In genomic region chr19:38480156-38480720, GRCm38 (mm10) we compare ENCODE assay signal across 9 mouse cellular contexts. TPM values are rescaled to one million over a fixed set of nuclear protein-coding genes. Genes with fewer than 3 reads are reported as not detected.
DNase-seq lines count a peak whose midpoint lies in the region; ATAC-seq and TF ChIP-seq lines count a peak whose summit lies in the region.
"Had no signal": no experiment of that assay in that cellular context is flagged by ENCODE, and none has a peak within 500 bp of the region (broad histone marks: within the 10 kb centered on the region; RNA-seq: fewer than 3 reads in every experiment).

No protein-coding gene starts in this region.

- no peak for TF ChIP-seq CTCF in cortical plate, adult 2 months (IDR thresholded peaks at IDR 0.05; ENCODE audit: extremely low read depth, insufficient read depth, low read length)

- no peaks in the 10 kb centered on the region for H3K36me3 ChIP-seq in heart, embryonic 13.5 days
- no peaks in the 10 kb centered on the region for H3K36me3 ChIP-seq in hindbrain, embryonic 14.5 days (replicated peaks; ENCODE audit: control insufficient read depth, insufficient read depth)
- H3K36me3 ChIP-seq in midbrain, embryonic 12.5 days: no peaks in the 10 kb centered on the region

- H3K27me3 ChIP-seq in heart, embryonic 13.5 days (replicated peaks): 0 out of 2 replicates have a peak, but pooled peaks cover 4% of the 10 kb centered on the region
- peaks cover 32% of the 10 kb centered on the region for H3K27me3 ChIP-seq in hindbrain, embryonic 14.5 days (ENCODE audit: control insufficient read depth, insufficient read depth, low read length)
- peaks cover 65% of the 10 kb centered on the region for H3K27me3 ChIP-seq in midbrain, embryonic 12.5 days
- H3K27me3 ChIP-seq: CH12.LX had no signal

- H3K9me3 ChIP-seq in heart, embryonic 13.5 days: no peaks in the 10 kb centered on the region
- no peaks in the 10 kb centered on the region for H3K9me3 ChIP-seq in hindbrain, embryonic 14.5 days (ENCODE audit: control insufficient read depth, low read length)
- H3K9me3 ChIP-seq in midbrain, embryonic 12.5 days: no peaks in the 10 kb centered on the region

- peak overlapping the region; percentile 82 for H3K4me2 ChIP-seq in heart, embryonic 13.5 days
- peak overlapping the region; percentile 99 for H3K4me2 ChIP-seq in hindbrain, embryonic 14.5 days (replicated peaks)
- H3K4me2 ChIP-seq in midbrain, embryonic 12.5 days (replicated peaks): peak overlapping the region; percentile 99

- H3K9ac ChIP-seq in heart, embryonic 13.5 days: peak overlapping the region; percentile 83
- H3K9ac ChIP-seq in hindbrain, embryonic 14.5 days: peak overlapping the region; percentile 70
- peak overlapping the region; percentile 68; the same call in 1 of the 2 replicates for H3K9ac ChIP-seq in midbrain, embryonic 12.5 days (replicated peaks)

- no peak for DNase-seq in heart, postnatal 4 days
- DNase-seq in hindbrain, embryonic 14.5 days (ENCODE audit: low spot score): no peak
- no peak for DNase-seq in left cerebral cortex, adult 18-20 months (ENCODE audit: low spot score in 2 of 2)
- DNase-seq in frontal cortex, postnatal 14 days (ENCODE audit: low spot score in 2 of 2): no peak
- DNase-seq in kidney, adult 18-20 months: no peak

- 13% methylated on average over 12 of the region's 12 CpGs for WGBS in heart, embryonic 13.5 days
- 10% methylated on average over 12 of the region's 12 CpGs for WGBS in hindbrain, embryonic 14.5 days
- 14% methylated on average over 12 of the region's 12 CpGs for WGBS in midbrain, embryonic 12.5 days

- peaks cover 55% of the 10 kb centered on the region for H3K4me1 ChIP-seq in heart, embryonic 13.5 days
- peaks cover 2% of the 10 kb centered on the region; the same call in 1 of the 2 replicates for H3K4me1 ChIP-seq in cortical plate, adult 2 months (ENCODE audit: control insufficient read depth, insufficient read depth, low read length)
- H3K4me1 ChIP-seq in hindbrain, embryonic 14.5 days (replicated peaks; ENCODE audit: control insufficient read depth, insufficient read depth, low read length): peaks cover 36% of the 10 kb centered on the region
- H3K4me1 ChIP-seq in midbrain, embryonic 12.5 days: peaks cover 45% of the 10 kb centered on the region

- no peak for TF ChIP-seq POLR2A in cortical plate, adult 2 months (IDR thresholded peaks at IDR 0.05; ENCODE audit: extremely low read depth, insufficient read depth, low read length)

- H3K4me3 ChIP-seq in heart, embryonic 13.5 days: peak overlapping the region; percentile 72
- peak overlapping the region; percentile 49 for H3K4me3 ChIP-seq in cortical plate, adult 2 months (ENCODE audit: insufficient read depth, low read length)
- H3K4me3 ChIP-seq in hindbrain, embryonic 14.5 days (replicated peaks; ENCODE audit: low read length): peak overlapping the region; percentile 74
- peak overlapping the region; percentile 69 for H3K4me3 ChIP-seq in midbrain, embryonic 12.5 days

- peak overlapping the region; percentile 79 for H3K27ac ChIP-seq in heart, embryonic 13.5 days (replicated peaks)
- H3K27ac ChIP-seq in cortical plate, adult 2 months (ENCODE audit: insufficient read depth, low read length): no peak overlapping the region
- no peak overlapping the region for H3K27ac ChIP-seq in hindbrain, embryonic 14.5 days
- H3K27ac ChIP-seq in midbrain, embryonic 12.5 days (replicated peaks): no peak overlapping the region

- ATAC-seq in heart, embryonic 13.5 days (ENCODE audit: extremely low read depth, insufficient number of reproducible peaks, low FRiP score, low TSS enrichment): no peak
- ATAC-seq in hindbrain, embryonic 14.5 days (ENCODE audit: low FRiP score): no peak
- ATAC-seq in midbrain, embryonic 12.5 days (ENCODE audit: low FRiP score, low read depth): peak; percentile 8; the same call in 1 of the 2 replicates

RNA-seq across cellular contexts. Expression of gene Plce1, which starts 0.7 kb away (rescaled TPM):
- polyA plus RNA-seq in heart, embryonic 13.5 days (2015; fragmentation: Nextera tagmentation; extraction: Ambion mirVana): 4.5 and 4.8 TPM in 2 replicates
- total RNA-seq in heart, postnatal 4 days (2021): 10 to 100 TPM; 44.9 to 45.1 TPM
- 1.8 and 2.2 TPM in 2 replicates for polyA plus RNA-seq in cortical plate, adult 2 months (2012; rRNA removed)
- 4.3 and 4.7 TPM in 2 replicates for polyA plus RNA-seq in hindbrain, embryonic 14.5 days (2014; fragmentation: Nextera tagmentation; extraction: Ambion mirVana)
- 5.0 and 6.4 TPM in 2 replicates for polyA plus RNA-seq in midbrain, embryonic 12.5 days (2016; fragmentation: Nextera tagmentation; extraction: Ambion mirVana)
- total RNA-seq in left cerebral cortex, adult 18-20 months (2021): 1 to 10 TPM; 4.9 to 5.3 TPM
